Mouse (Mus musculus): ENCODE measurements at regions not wholly inside any gene's neighbourhood (a gene's known extent, or its start where the extent isn't known, plus 50 kb on each side); places are given as distances from the start of the nearest gene placed in this dataset.
A peak's percentile ranks its signal among the peaks of the same experiment; 100 is the strongest.

- no peak for ATAC-seq (ENCODE audit: insufficient number of reproducible peaks, low FRiP score, low TSS enrichment)
Measured at GRCm38 (mm10) chr11:112976914-112977785, 195.1 kb downstream of the Sox9 start.

GRCm38 (mm10) chr11:112978884-112979283 is 196.9 kb downstream of the Sox9 start:
- ATAC-seq (ENCODE audit: insufficient number of reproducible peaks, low FRiP score, low TSS enrichment): no peak

- no peak for ATAC-seq (ENCODE audit: insufficient number of reproducible peaks, low FRiP score, low TSS enrichment)
Measured at GRCm38 (mm10) chr11:112979413-112979812, 197.4 kb downstream of the Sox9 start.

- ATAC-seq (ENCODE audit: insufficient number of reproducible peaks, low FRiP score, low TSS enrichment): no peak
Measured at GRCm38 (mm10) chr11:112982165-112982801, 200.3 kb downstream of the Sox9 start.

GRCm38 (mm10) chr11:112982802-112983591 is 201.0 kb downstream of the Sox9 start:
- no peak for ATAC-seq (ENCODE audit: insufficient number of reproducible peaks, low FRiP score, low TSS enrichment)

GRCm38 (mm10) chr11:112986029-112986573 is 204.1 kb downstream of the Sox9 start:
- ATAC-seq (ENCODE audit: insufficient number of reproducible peaks, low FRiP score, low TSS enrichment): no peak

GRCm38 (mm10) chr11:112987782-112988181 is 205.8 kb downstream of the Sox9 start:
- no peak for ATAC-seq (ENCODE audit: insufficient number of reproducible peaks, low FRiP score, low TSS enrichment)

- ATAC-seq (ENCODE audit: insufficient number of reproducible peaks, low FRiP score, low TSS enrichment): no peak
Measured at GRCm38 (mm10) chr11:112988900-112989299, 206.9 kb downstream of the Sox9 start.

- no peak for ATAC-seq (ENCODE audit: insufficient number of reproducible peaks, low FRiP score, low TSS enrichment)
Measured at GRCm38 (mm10) chr11:112989981-112990512, 208.0 kb downstream of the Sox9 start.

GRCm38 (mm10) chr11:112990751-112991150 is 208.7 kb downstream of the Sox9 start:
- ATAC-seq (ENCODE audit: insufficient number of reproducible peaks, low FRiP score, low TSS enrichment): no peak

- no peak for ATAC-seq (ENCODE audit: insufficient number of reproducible peaks, low FRiP score, low TSS enrichment)
Measured at GRCm38 (mm10) chr11:112991862-112992261, 209.8 kb downstream of the Sox9 start.

- no peak for ATAC-seq (ENCODE audit: insufficient number of reproducible peaks, low FRiP score, low TSS enrichment)
Measured at GRCm38 (mm10) chr11:112998777-112999583, 217.0 kb downstream of the Sox9 start.

- no peak for ATAC-seq (ENCODE audit: insufficient number of reproducible peaks, low FRiP score, low TSS enrichment)
Measured at GRCm38 (mm10) chr11:113001071-113001470, 219.0 kb downstream of the Sox9 start.

GRCm38 (mm10) chr11:113005895-113006294 is 223.9 kb downstream of the Sox9 start:
- no peak for ATAC-seq (ENCODE audit: insufficient number of reproducible peaks, low FRiP score, low TSS enrichment)

GRCm38 (mm10) chr11:113008521-113008920 is 226.5 kb downstream of the Sox9 start:
- no peak for ATAC-seq (ENCODE audit: insufficient number of reproducible peaks, low FRiP score, low TSS enrichment)

GRCm38 (mm10) chr11:113009376-113009775 is 227.4 kb downstream of the Sox9 start:
- ATAC-seq (ENCODE audit: insufficient number of reproducible peaks, low FRiP score, low TSS enrichment): 0 out of 2 replicates have a peak, but pooled peaks have one; percentile 22

- ATAC-seq (ENCODE audit: insufficient number of reproducible peaks, low FRiP score, low TSS enrichment): no peak
Measured at GRCm38 (mm10) chr11:113010906-113011305, 228.9 kb downstream of the Sox9 start.

GRCm38 (mm10) chr11:113014186-113015010 is 232.4 kb downstream of the Sox9 start:
- no peak for ATAC-seq (ENCODE audit: insufficient number of reproducible peaks, low FRiP score, low TSS enrichment)
